Mouse (Mus musculus): ENCODE measurements at regions not wholly inside any gene's neighbourhood (a gene's known extent, or its start where the extent isn't known, plus 50 kb on each side); places are given as distances from the start of the nearest gene placed in this dataset.

GRCm38 (mm10) chr2:171800511-171801268 lies 242.6 kb downstream of the Cbln4 start:
- DNase-seq (ENCODE audit: low spot score in 2 of 2) = no peak

- no peak for DNase-seq (ENCODE audit: low spot score in 2 of 2)
Measured at GRCm38 (mm10) chr2:171799351-171799750, 243.9 kb downstream of the Cbln4 start.

GRCm38 (mm10) chr2:171790686-171791085 lies 252.6 kb downstream of the Cbln4 start:
- DNase-seq (ENCODE audit: low spot score in 2 of 2) = no peak

GRCm38 (mm10) chr2:171766193-171766930 lies 276.9 kb downstream of the Cbln4 start:
- DNase-seq (ENCODE audit: low spot score in 2 of 2) = no peak

- no peak for DNase-seq (ENCODE audit: low spot score in 2 of 2)
Measured at GRCm38 (mm10) chr2:171765071-171765470, 278.2 kb downstream of the Cbln4 start.

- DNase-seq (ENCODE audit: low spot score in 2 of 2) = no peak
Measured at GRCm38 (mm10) chr2:171753502-171753901, 289.8 kb downstream of the Cbln4 start.

- DNase-seq (ENCODE audit: low spot score in 2 of 2) = no peak
Measured at GRCm38 (mm10) chr2:171747162-171747561, 296.1 kb downstream of the Cbln4 start.

GRCm38 (mm10) chr2:171743111-171743510 lies 300.2 kb downstream of the Cbln4 start:
- no peak for DNase-seq (ENCODE audit: low spot score in 2 of 2)

- no peak for DNase-seq (ENCODE audit: low spot score in 2 of 2)
Measured at GRCm38 (mm10) chr2:171742706-171743105, 300.6 kb downstream of the Cbln4 start.

GRCm38 (mm10) chr2:171737761-171738160 lies 305.5 kb downstream of the Cbln4 start:
- no peak for DNase-seq (ENCODE audit: low spot score in 2 of 2)

- no peak for DNase-seq (ENCODE audit: low spot score in 2 of 2)
Measured at GRCm38 (mm10) chr2:171735061-171735490, 308.2 kb downstream of the Cbln4 start.

GRCm38 (mm10) chr2:171734634-171734987 lies 308.7 kb downstream of the Cbln4 start:
- no peak for DNase-seq (ENCODE audit: low spot score in 2 of 2)

- DNase-seq (ENCODE audit: low spot score in 2 of 2) = no peak
Measured at GRCm38 (mm10) chr2:171733965-171734633, 309.2 kb downstream of the Cbln4 start.

- no peak for DNase-seq (ENCODE audit: low spot score in 2 of 2)
Measured at GRCm38 (mm10) chr2:171719269-171719668, 324.0 kb downstream of the Cbln4 start.

- DNase-seq (ENCODE audit: low spot score in 2 of 2) = no peak
Measured at GRCm38 (mm10) chr2:171718855-171719254, 324.4 kb downstream of the Cbln4 start.

GRCm38 (mm10) chr2:171712816-171713570 lies 330.3 kb downstream of the Cbln4 start:
- no peak for DNase-seq (ENCODE audit: low spot score in 2 of 2)

- no peak for DNase-seq (ENCODE audit: low spot score in 2 of 2)
Measured at GRCm38 (mm10) chr2:171693526-171693925, 349.7 kb downstream of the Cbln4 start.

- no peak for DNase-seq (ENCODE audit: low spot score in 2 of 2)
Measured at GRCm38 (mm10) chr2:171690781-171691180, 352.5 kb downstream of the Cbln4 start.

GRCm38 (mm10) chr2:171689102-171689501 lies 354.2 kb downstream of the Cbln4 start:
- no peak for DNase-seq (ENCODE audit: low spot score in 2 of 2)

GRCm38 (mm10) chr2:171677998-171678397 lies 365.3 kb downstream of the Cbln4 start:
- no peak for DNase-seq (ENCODE audit: low spot score in 2 of 2)

GRCm38 (mm10) chr2:171677128-171677527 lies 366.1 kb downstream of the Cbln4 start:
- DNase-seq (ENCODE audit: low spot score in 2 of 2) = no peak

GRCm38 (mm10) chr2:171676083-171676482 lies 367.2 kb downstream of the Cbln4 start:
- DNase-seq (ENCODE audit: low spot score in 2 of 2) = no peak
